Mouse (Mus musculus): ENCODE measurements around the gene Cgnl1.

Cgnl1 gene

DNA sequence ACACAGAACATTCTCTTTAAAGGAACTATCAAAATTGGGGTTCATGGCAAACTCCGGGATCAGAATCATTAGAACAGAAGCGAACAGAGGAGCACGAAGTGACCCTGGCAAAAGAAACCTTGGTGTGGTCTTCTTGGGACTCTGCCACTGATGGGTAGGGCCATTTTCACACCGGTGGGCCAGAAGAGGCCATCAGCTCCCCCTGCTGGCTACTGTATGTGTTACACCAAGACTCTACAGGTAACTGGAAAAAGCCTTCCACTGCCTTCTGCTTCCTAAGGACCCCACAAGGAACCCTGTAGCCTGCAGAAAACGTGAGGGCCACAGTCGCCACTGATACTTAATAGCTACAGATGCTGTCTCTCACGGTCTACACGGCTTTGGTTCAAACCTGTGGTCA, 154.0 kb downstream of the Cgnl1 start:
- no peak for DNase-seq

GRCm38 (mm10) chr9:71616185-71616584, 155.2 kb downstream of the Cgnl1 start:
- peak; percentile 48 for DNase-seq

DNA sequence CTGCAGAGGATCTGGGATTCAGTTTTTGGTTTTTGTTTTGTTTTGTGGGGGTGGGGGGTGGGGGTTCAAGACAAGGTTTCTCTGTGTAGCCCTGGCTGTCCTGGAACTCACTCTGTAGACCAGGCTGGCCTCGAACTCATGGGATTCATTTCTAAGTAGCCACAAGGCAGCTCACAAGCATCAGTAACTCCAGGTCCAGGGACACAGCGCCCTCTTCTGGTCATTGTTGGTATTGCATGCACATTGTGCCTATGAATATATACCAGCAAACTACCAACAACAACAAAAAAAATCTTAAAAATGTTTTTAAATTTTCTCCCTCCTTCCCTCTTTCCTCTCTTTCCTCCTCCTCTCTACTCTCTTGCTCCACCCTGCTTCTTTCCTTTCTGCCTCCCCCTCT, 156.8 kb downstream of the Cgnl1 start:
- no peak for DNase-seq

GRCm38 (mm10) chr9:71612981-71613380, 158.4 kb downstream of the Cgnl1 start:
- no peak for DNase-seq

DNA sequence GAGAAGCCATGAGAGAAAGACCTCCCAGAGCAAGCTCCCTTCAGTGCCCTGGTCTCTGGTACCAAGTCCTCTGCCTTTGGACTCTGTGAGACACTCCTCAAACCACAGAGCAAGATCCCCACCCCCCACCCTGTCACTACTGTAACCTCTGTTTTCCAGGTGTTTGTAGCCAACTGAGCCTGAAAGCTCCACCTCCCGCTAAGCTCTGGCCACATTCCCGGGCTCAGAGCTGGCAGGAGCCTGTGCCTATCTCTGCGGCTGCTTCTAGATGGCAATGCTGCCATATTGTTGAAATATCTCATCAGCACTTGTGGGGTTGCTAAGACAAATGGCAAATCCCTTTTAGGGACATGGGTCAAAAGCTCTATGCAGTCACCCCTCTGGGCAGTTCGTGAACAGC, 159.5 kb downstream of the Cgnl1 start:
- DNase-seq: no peak

GRCm38 (mm10) chr9:71609010-71609409, 162.4 kb downstream of the Cgnl1 start:
- no peak for DNase-seq

GRCm38 (mm10) chr9:71606296-71607057, 164.9 kb downstream of the Cgnl1 start:
- no peak for DNase-seq

GRCm38 (mm10) chr9:71604914-71605635, 166.3 kb downstream of the Cgnl1 start:
- no peak for DNase-seq

GRCm38 (mm10) chr9:71599861-71600260, 171.5 kb downstream of the Cgnl1 start:
- no peak for DNase-seq

- DNase-seq: no peak
Measured at GRCm38 (mm10) chr9:71596888-71597287, 174.5 kb downstream of the Cgnl1 start.

DNA sequence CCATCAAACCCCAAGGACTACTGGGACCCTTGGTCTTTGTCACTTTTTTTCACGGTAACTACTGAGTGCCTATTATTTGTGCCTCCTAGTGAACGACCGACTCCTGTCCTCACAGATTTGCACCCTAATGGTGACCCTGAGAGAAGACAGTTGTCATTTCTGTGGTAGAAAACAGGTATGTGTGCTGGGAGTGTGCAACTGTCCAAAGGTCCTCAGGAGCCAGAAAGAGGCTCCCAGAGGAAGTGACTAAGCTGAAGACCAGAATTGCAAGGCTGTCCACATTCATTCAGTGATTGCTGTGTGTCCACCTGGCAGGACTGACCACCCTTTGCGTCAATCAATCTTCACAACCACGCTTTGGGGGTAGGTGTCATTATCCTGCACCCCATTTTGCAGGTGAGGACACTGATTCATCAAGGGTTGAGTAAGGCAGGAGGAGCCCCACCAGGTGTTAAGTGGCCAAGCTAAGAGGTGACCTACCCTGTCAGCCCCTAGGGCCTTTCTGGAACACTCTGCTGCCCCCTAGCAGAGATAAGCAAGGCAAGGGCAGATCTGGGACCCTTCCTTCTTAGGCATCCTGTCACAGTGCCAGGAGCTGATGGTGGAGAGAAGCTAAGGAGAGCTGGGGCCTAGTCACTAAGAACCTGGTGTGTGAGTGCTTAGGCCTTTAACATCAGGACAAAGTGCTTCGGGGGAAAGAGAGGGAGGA, 178.7 kb downstream of the Cgnl1 start:
- no peak for DNase-seq

DNA sequence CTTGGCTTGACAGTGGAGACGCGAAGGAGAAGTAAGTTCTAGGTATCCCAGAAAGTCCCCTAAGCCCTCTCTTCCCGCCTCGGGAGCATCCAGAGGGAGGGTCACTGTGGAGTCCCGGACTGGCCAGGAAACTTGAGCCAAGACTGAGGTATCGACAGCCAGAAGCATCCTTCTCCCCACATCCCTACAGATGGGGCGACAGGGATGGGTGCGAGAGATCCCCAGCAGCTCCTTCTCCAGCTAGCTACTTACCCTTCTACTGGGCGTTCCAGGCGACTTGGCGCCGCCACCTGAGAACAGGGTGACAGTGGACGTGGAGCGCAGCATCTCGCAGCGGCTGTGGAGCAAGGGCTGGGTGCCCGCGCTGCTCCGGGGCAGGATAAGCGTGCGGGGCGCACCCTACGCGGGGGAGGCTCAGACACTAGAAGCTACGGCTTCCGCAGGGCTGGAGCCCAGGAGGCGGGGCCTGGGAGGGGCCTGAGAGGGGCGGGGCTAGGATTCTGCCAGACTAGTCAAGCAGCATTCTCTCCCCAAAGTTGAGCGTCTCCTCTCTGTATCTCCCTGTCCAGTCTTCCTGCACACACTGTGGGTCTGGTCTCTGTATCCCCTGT, 179.4 kb downstream of the Cgnl1 start, which contains the start of gene Myzap:
Gene Myzap (minus strand): TSS at position 423 of the 611 bp plus-strand sequence.
- peak; percentile 58 for DNase-seq

DNA sequence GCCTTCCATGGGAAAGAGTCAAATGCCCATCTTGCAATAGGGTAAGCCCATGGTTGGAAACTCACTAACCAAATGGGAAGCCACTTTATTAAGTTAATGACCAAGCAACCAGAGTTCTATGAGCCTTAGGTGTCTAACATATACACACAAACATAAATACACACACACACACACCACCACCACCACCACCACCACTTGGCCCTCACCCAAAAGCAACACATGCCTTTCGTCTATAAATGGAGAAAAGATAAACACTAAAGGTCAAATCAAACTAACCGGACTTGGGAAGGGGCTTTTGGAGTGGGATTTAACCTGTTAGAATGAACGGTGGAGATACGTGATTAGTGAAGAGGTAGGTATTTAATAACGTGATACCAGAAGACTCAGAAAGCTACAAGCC, 180.3 kb downstream of the Cgnl1 start:
- DNase-seq: no peak

- no peak for DNase-seq
Measured at GRCm38 (mm10) chr9:71589771-71590170, 181.6 kb downstream of the Cgnl1 start.

GRCm38 (mm10) chr9:71588930-71589592, 182.3 kb downstream of the Cgnl1 start:
- DNase-seq: no peak

DNA sequence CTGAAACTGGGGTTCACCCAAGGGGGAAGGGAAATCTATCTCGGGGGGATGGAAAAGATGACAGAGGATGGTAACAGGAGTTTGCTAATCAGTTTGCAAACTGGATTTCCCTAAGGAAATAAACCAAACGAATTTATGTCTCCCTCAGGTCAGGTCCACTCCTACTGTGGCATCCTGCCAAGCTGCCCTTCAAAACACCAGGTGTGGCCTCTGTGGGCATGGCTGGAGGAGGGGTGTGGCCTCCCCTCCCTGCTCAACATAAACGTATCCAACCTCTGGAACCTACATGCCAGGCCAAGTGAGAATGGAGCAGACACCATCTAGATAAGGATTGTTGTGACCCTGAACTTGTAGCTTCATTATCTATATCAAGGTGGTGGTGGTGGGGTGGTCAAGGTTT, 185.0 kb downstream of the Cgnl1 start:
- no peak for DNase-seq

- DNase-seq: no peak
Measured at GRCm38 (mm10) chr9:71582771-71583170, 188.6 kb downstream of the Cgnl1 start.

DNA sequence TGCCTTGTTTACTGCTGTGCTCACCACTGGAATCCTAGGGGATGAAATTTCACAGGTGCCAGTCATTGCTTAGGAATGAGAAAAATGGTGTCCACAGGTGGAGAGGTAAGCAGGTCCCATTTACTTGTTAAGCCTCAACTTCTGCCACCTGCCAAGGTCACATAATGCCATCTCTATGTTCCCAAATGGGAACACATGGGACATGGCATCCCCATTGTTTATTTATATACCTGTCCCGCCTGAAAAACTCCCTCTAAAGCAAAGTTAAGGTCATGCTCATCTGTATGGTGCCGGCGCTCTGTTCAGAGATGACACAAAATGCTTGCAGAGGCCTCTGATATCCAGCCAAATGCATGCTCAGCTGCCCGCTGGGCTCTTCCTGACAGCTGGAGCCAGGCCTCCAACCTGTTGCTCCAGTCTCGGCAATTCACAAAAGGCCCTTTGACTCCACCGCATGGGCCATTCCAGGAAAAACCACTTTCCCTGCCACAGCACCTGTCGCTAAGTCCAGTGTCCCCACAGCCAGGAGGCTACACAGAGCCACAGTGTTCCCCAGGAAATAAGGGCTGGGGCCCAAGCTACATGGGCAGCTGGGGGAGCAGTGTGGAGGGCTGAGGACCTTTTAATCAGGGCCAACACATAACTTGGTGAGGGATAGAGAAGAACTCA, 192.4 kb downstream of the Cgnl1 start:
- peak; percentile 25 for DNase-seq

Measured in layer of hippocampus, adult 9-11 months (tissue).